Mouse (Mus musculus) limb, embryonic 15.5 days (tissue): ENCODE data around the gene Npas3. TPM values are rescaled to one million over a fixed set of nuclear protein-coding genes. Genes with fewer than 3 reads are reported as not detected.

Experiments
- ATAC-seq: fragments of 200-750 bp; cut with Nextera tagmentation; 2 replicates; pipeline ENCODE4 v1.8.0; 2017; ENCODE audit warnings: low read depth, moderate TSS enrichment; ENCODE audit not compliant: insufficient number of reproducible peaks, low FRiP score, low TSS enrichment
- H3K27ac ChIP-seq: fragments of 300-500 bp; sonication (generic); 2 replicates; pipeline ENCODE4 v1.5.1; 2015; ENCODE audit warnings: moderate library complexity, mild to moderate bottlenecking, inconsistent platforms
- H3K27me3 ChIP-seq: fragments of 300-500 bp; sonication (generic); 2 replicates; pipeline ENCODE4 v1.6.1; 2015; ENCODE audit warnings: inconsistent platforms
- H3K36me3 ChIP-seq: fragments of 300-500 bp; sonication (generic); 2 replicates; pipeline ENCODE4 v1.6.1; 2015; ENCODE audit warnings: inconsistent platforms
- H3K4me1 ChIP-seq: fragments of 300-500 bp; sonication (generic); 2 replicates; pipeline ENCODE4 v1.6.1; 2015; ENCODE audit warnings: inconsistent platforms
- H3K4me2 ChIP-seq: fragments of 300-500 bp; sonication (generic); 2 replicates; pipeline ENCODE4 v1.6.1; 2015; ENCODE audit warnings: mild to moderate bottlenecking, inconsistent platforms
- H3K4me3 ChIP-seq: fragments of 300-500 bp; sonication (generic); 2 replicates; pipeline ENCODE4 v1.5.1; 2015; ENCODE audit warnings: mild to moderate bottlenecking, inconsistent platforms
- H3K9ac ChIP-seq: fragments of 300-500 bp; sonication (generic); 2 replicates; pipeline ENCODE4 v1.6.1; 2015; ENCODE audit warnings: inconsistent platforms
- H3K9me3 ChIP-seq: fragments of 300-500 bp; sonication (generic); 2 replicates; pipeline ENCODE4 v1.6.1; 2016; ENCODE audit warnings: inconsistent platforms
- WGBS: fragments of 180-500 bp; shearing (Covaris S2); methylation state at CpG from one replicate; pipeline ENCODE4 v1.1.7; 2015; 5-methylcytosine and 5-hydroxymethylcytosine counted together
- polyA plus RNA-seq: library from polyadenylated mRNA; unstranded; fragments of >200 nt; fragmentation: Nextera tagmentation; extraction: Ambion mirVana; gene quantifications from 2 replicates; pipeline ENCODE4 v1.2.1, GENCODE M21; 2015

The Npas3 gene
- polyA plus RNA-seq, 1 experiment from 2014 or later: 4.2 TPM

GRCm38 (mm10) chr12:53678166-53678565 lies 429.7 kb downstream of the Npas3 start:
- H3K9ac ChIP-seq: no peak overlapping the region
- no peaks in the 10 kb centered on the region for H3K36me3 ChIP-seq
- H3K4me1 ChIP-seq: no peaks in the 10 kb centered on the region
- H3K4me2 ChIP-seq: no peak overlapping the region
- 0 out of 2 replicates have a peak, but pooled peaks cover 2% of the 10 kb centered on the region for H3K27me3 ChIP-seq
- 38% methylated on average over 3 of the region's 3 CpGs for WGBS
- H3K27ac ChIP-seq: no peak overlapping the region
- H3K4me3 ChIP-seq: no peak overlapping the region
- H3K9me3 ChIP-seq: no peaks in the 10 kb centered on the region
- no peak for ATAC-seq

GRCm38 (mm10) chr12:53679161-53679560 lies 430.7 kb downstream of the Npas3 start:
- 0 out of 2 replicates have a peak, but pooled peaks cover 2% of the 10 kb centered on the region for H3K27me3 ChIP-seq
- H3K4me1 ChIP-seq: no peaks in the 10 kb centered on the region
- no peak for ATAC-seq
- H3K4me3 ChIP-seq: no peak overlapping the region
- H3K4me2 ChIP-seq: no peak overlapping the region
- WGBS: 88% methylated on average over 4 of the region's 4 CpGs
- no peaks in the 10 kb centered on the region for H3K9me3 ChIP-seq
- H3K27ac ChIP-seq: no peak overlapping the region
- no peak overlapping the region for H3K9ac ChIP-seq
- H3K36me3 ChIP-seq: no peaks in the 10 kb centered on the region

- no peak for ATAC-seq
- no peak overlapping the region for H3K27ac ChIP-seq
- no peaks in the 10 kb centered on the region for H3K4me1 ChIP-seq
- H3K4me3 ChIP-seq: no peak overlapping the region
- H3K36me3 ChIP-seq: no peaks in the 10 kb centered on the region
- 0 out of 2 replicates have a peak, but pooled peaks cover 2% of the 10 kb centered on the region for H3K27me3 ChIP-seq
- H3K9me3 ChIP-seq: no peaks in the 10 kb centered on the region
- 73% methylated on average over 3 of the region's 3 CpGs for WGBS
- no peak overlapping the region for H3K9ac ChIP-seq
- no peak overlapping the region for H3K4me2 ChIP-seq
Measured at GRCm38 (mm10) chr12:53680501-53680900, 432.0 kb downstream of the Npas3 start.

GRCm38 (mm10) chr12:53682036-53682435 lies 433.6 kb downstream of the Npas3 start:
- H3K27me3 ChIP-seq: 0 out of 2 replicates have a peak, but pooled peaks cover 2% of the 10 kb centered on the region
- no peaks in the 10 kb centered on the region for H3K4me1 ChIP-seq
- no peaks in the 10 kb centered on the region for H3K36me3 ChIP-seq
- H3K9ac ChIP-seq: no peak overlapping the region
- no peak for ATAC-seq
- H3K4me3 ChIP-seq: no peak overlapping the region
- WGBS: 51% methylated on average over 3 of the region's 3 CpGs
- no peaks in the 10 kb centered on the region for H3K9me3 ChIP-seq
- no peak overlapping the region for H3K4me2 ChIP-seq
- no peak overlapping the region for H3K27ac ChIP-seq

GRCm38 (mm10) chr12:53692471-53692870 lies 444.0 kb downstream of the Npas3 start:
- Histone ChIP-seq H3K9ac (no peak overlapping the region), H3K36me3 (no peaks in the 10 kb centered on the region), H3K4me2 (no peak overlapping the region), H3K27ac (no peak overlapping the region), H3K27me3 (no peaks in the 10 kb centered on the region), H3K4me1 (no peaks in the 10 kb centered on the region), H3K9me3 (no peaks in the 10 kb centered on the region), H3K4me3 (no peak overlapping the region)
- no peak for ATAC-seq
- 96% methylated on average over 4 of the region's 4 CpGs for WGBS

- H3K4me3 ChIP-seq: no peak overlapping the region
- 83% methylated on average over 4 of the region's 4 CpGs for WGBS
- no peak overlapping the region for H3K9ac ChIP-seq
- no peak overlapping the region for H3K4me2 ChIP-seq
- no peaks in the 10 kb centered on the region for H3K27me3 ChIP-seq
- ATAC-seq: no peak
- H3K4me1 ChIP-seq: no peaks in the 10 kb centered on the region
- no peaks in the 10 kb centered on the region for H3K36me3 ChIP-seq
- H3K27ac ChIP-seq: no peak overlapping the region
- H3K9me3 ChIP-seq: no peaks in the 10 kb centered on the region
Measured at GRCm38 (mm10) chr12:53694346-53694745, 445.9 kb downstream of the Npas3 start.

GRCm38 (mm10) chr12:53695324-53695723 lies 446.8 kb downstream of the Npas3 start:
- Histone ChIP-seq H3K36me3 (no peaks in the 10 kb centered on the region), H3K4me1 (no peaks in the 10 kb centered on the region), H3K4me2 (no peak overlapping the region), H3K27me3 (no peaks in the 10 kb centered on the region), H3K9ac (no peak overlapping the region), H3K4me3 (no peak overlapping the region), H3K9me3 (no peaks in the 10 kb centered on the region), H3K27ac (no peak overlapping the region)
- 88% methylated on average over 3 of the region's 3 CpGs for WGBS
- ATAC-seq: no peak

- no peak overlapping the region for H3K4me2 ChIP-seq
- H3K27ac ChIP-seq: no peak overlapping the region
- 84% methylated on average over 7 of the region's 7 CpGs for whole genome bisulfite sequencing
Measured at GRCm38 (mm10) chr12:53697645-53698044, 449.2 kb downstream of the Npas3 start.

DNA sequence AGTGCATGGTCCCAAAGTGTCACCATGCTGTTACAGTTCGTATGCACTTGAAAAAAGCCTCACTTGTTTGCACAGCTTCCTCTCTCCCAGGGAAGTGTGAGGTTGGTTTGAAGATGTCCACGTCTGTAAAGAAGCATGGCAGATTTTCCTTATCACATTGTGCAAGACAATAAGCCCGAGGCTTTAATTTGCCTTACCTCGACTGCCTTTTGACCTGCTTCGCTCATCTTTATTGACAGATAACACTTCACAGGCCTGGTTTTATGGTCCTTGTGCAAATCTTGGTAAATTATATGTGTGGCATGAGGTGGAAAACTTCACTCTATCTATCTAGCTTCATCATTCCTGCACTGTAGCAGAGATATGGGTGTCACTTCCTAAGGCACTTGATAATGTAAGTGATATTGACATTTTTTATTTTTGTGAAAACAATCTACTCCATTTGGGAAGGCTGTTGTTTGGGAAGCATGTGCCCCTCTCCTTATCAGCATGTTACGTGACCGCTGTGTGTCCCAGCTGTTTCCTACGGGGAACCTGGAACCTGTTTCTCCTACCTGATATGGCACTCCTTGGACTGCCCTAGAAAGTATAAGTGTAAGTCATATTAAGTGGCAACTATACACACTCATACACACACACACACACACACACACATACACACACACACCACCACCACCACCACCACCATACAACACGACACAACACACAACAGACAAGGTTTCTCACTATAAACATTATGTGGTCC lies 450.2 kb downstream of the Npas3 start:
- WGBS: 81% methylated on average over 9 of the region's 9 CpGs
- H3K9ac ChIP-seq: no peak overlapping the region
- no peak overlapping the region for H3K27ac ChIP-seq
- no peaks in the 10 kb centered on the region for H3K9me3 ChIP-seq
- no peak for ATAC-seq
- H3K4me3 ChIP-seq: no peak overlapping the region
- no peak overlapping the region for H3K4me2 ChIP-seq
- no peaks in the 10 kb centered on the region for H3K36me3 ChIP-seq
- H3K4me1 ChIP-seq: no peaks in the 10 kb centered on the region
- H3K27me3 ChIP-seq: no peaks in the 10 kb centered on the region

More at GRCm38 (mm10) chr12:53697645-53698044, 449.2 kb downstream of the Npas3 start:
- Histone ChIP-seq H3K9me3 (no peaks in the 10 kb centered on the region), H3K27me3 (no peaks in the 10 kb centered on the region), H3K36me3 (no peaks in the 10 kb centered on the region), H3K4me3 (no peak overlapping the region), H3K4me1 (no peaks in the 10 kb centered on the region), H3K9ac (no peak overlapping the region)
- no peak for ATAC-seq

GRCm38 (mm10) chr12:53719896-53720295 lies 471.4 kb downstream of the Npas3 start:
- ATAC-seq: no peak
- Histone ChIP-seq H3K9ac (no peak overlapping the region), H3K4me2 (no peak overlapping the region), H3K36me3 (no peaks in the 10 kb centered on the region), H3K27me3 (no peaks in the 10 kb centered on the region), H3K27ac (no peak overlapping the region), H3K4me1 (no peaks in the 10 kb centered on the region), H3K9me3 (no peaks in the 10 kb centered on the region), H3K4me3 (no peak overlapping the region)
- WGBS: 58% methylated on average over 6 of the region's 6 CpGs

- no peaks in the 10 kb centered on the region for H3K9me3 ChIP-seq
- H3K36me3 ChIP-seq: no peaks in the 10 kb centered on the region
- no peak overlapping the region for H3K4me3 ChIP-seq
- H3K9ac ChIP-seq: no peak overlapping the region
- no peaks in the 10 kb centered on the region for H3K27me3 ChIP-seq
- no peak overlapping the region for H3K4me2 ChIP-seq
- peaks cover 3% of the 10 kb centered on the region; the same call in 1 of the 2 replicates for H3K4me1 ChIP-seq
- ATAC-seq: no peak
- WGBS: 58% methylated on average over 7 of the region's 7 CpGs
- H3K27ac ChIP-seq: no peak overlapping the region
Measured at GRCm38 (mm10) chr12:53722156-53722555, 473.7 kb downstream of the Npas3 start.

GRCm38 (mm10) chr12:53722718-53723698 lies 474.5 kb downstream of the Npas3 start:
- WGBS: 69% methylated on average over 15 of the region's 15 CpGs
- no peak overlapping the region for H3K4me3 ChIP-seq
- H3K4me2 ChIP-seq: no peak overlapping the region
- no peaks in the 10 kb centered on the region for H3K36me3 ChIP-seq
- no peak for ATAC-seq
- H3K27ac ChIP-seq: no peak overlapping the region
- H3K9ac ChIP-seq: no peak overlapping the region
- peaks cover 3% of the 10 kb centered on the region; the same call in 1 of the 2 replicates for H3K4me1 ChIP-seq
- H3K9me3 ChIP-seq: no peaks in the 10 kb centered on the region
- H3K27me3 ChIP-seq: no peaks in the 10 kb centered on the region
